Mouse (Mus musculus): ENCODE measurements around the gene Per3. TPM values are rescaled to one million over a fixed set of nuclear protein-coding genes. Genes with fewer than 3 reads are reported as not detected.

The Per3 gene
- polyA plus RNA-seq, 1 experiment from 2014 or later, result 4.1 TPM

GRCm38 (mm10) chr4:151070962-151071361, 26.5 kb upstream of the Per3 start:
- no peak overlapping the region for H3K27ac ChIP-seq (ENCODE audit: low read length)
- H3K4me1 ChIP-seq (replicated peaks; ENCODE audit: control insufficient read depth, insufficient read depth, low read length), result no peaks in the 10 kb centered on the region
- H3K9ac ChIP-seq (replicated peaks; ENCODE audit: low read depth, low read length), result no peak overlapping the region
- H3K4me2 ChIP-seq (ENCODE audit: low read length), result no peak overlapping the region
- no peak for ATAC-seq
- H3K4me3 ChIP-seq (replicated peaks; ENCODE audit: low read length), result no peak overlapping the region
- 90% methylated on average over 7 of the region's 7 CpGs for whole genome bisulfite sequencing
- peaks cover 43% of the 10 kb centered on the region for H3K36me3 ChIP-seq (ENCODE audit: control insufficient read depth, insufficient read depth)
- H3K9me3 ChIP-seq (ENCODE audit: control insufficient read depth, low read length), result no peaks in the 10 kb centered on the region
- H3K27me3 ChIP-seq (replicated peaks; ENCODE audit: control insufficient read depth, insufficient read depth, low read length), result no peaks in the 10 kb centered on the region

GRCm38 (mm10) chr4:151068751-151069150, 24.3 kb upstream of the Per3 start:
- peaks cover 36% of the 10 kb centered on the region for H3K36me3 ChIP-seq (ENCODE audit: control insufficient read depth, insufficient read depth)
- no peak for ATAC-seq

GRCm38 (mm10) chr4:151059566-151059965, 15.1 kb upstream of the Per3 start:
- H3K4me2 ChIP-seq (ENCODE audit: low read length), result no peak overlapping the region
- peaks cover 18% of the 10 kb centered on the region for H3K4me1 ChIP-seq (replicated peaks; ENCODE audit: control insufficient read depth, insufficient read depth, low read length)
- ATAC-seq, result no peak
- H3K9me3 ChIP-seq (ENCODE audit: control insufficient read depth, low read length), result no peaks in the 10 kb centered on the region
- no peak overlapping the region for H3K9ac ChIP-seq (replicated peaks; ENCODE audit: low read depth, low read length)
- no peak overlapping the region for H3K27ac ChIP-seq (ENCODE audit: low read length)
- H3K27me3 ChIP-seq (replicated peaks; ENCODE audit: control insufficient read depth, insufficient read depth, low read length), result no peaks in the 10 kb centered on the region
- H3K36me3 ChIP-seq (ENCODE audit: control insufficient read depth, insufficient read depth), result peaks cover 16% of the 10 kb centered on the region
- H3K4me3 ChIP-seq (replicated peaks; ENCODE audit: low read length), result no peak overlapping the region
- 89% methylated on average over 4 of the region's 4 CpGs for WGBS

More at GRCm38 (mm10) chr4:151068751-151069150, 24.3 kb upstream of the Per3 start:
- H3K4me1 ChIP-seq (replicated peaks; ENCODE audit: control insufficient read depth, insufficient read depth, low read length), result no peaks in the 10 kb centered on the region
- no peak overlapping the region for H3K4me3 ChIP-seq (replicated peaks; ENCODE audit: low read length)
- no peak overlapping the region for H3K9ac ChIP-seq (replicated peaks; ENCODE audit: low read depth, low read length)
- H3K27ac ChIP-seq (ENCODE audit: low read length), result no peak overlapping the region
- 65% methylated on average over 4 of the region's 4 CpGs for WGBS
- H3K9me3 ChIP-seq (ENCODE audit: control insufficient read depth, low read length), result no peaks in the 10 kb centered on the region
- H3K27me3 ChIP-seq (replicated peaks; ENCODE audit: control insufficient read depth, insufficient read depth, low read length), result no peaks in the 10 kb centered on the region
- H3K4me2 ChIP-seq (ENCODE audit: low read length), result no peak overlapping the region

GRCm38 (mm10) chr4:151058634-151059033, 14.2 kb upstream of the Per3 start:
- 85% methylated on average over 4 of the region's 4 CpGs for WGBS
- peaks cover 16% of the 10 kb centered on the region for H3K36me3 ChIP-seq (ENCODE audit: control insufficient read depth, insufficient read depth)
- H3K4me2 ChIP-seq (ENCODE audit: low read length), result peak overlapping the region; percentile 57
- ATAC-seq, result no peak
- H3K9me3 ChIP-seq (ENCODE audit: control insufficient read depth, low read length), result no peaks in the 10 kb centered on the region
- H3K4me1 ChIP-seq (replicated peaks; ENCODE audit: control insufficient read depth, insufficient read depth, low read length), result peaks cover 18% of the 10 kb centered on the region
- no peaks in the 10 kb centered on the region for H3K27me3 ChIP-seq (replicated peaks; ENCODE audit: control insufficient read depth, insufficient read depth, low read length)
- peak overlapping the region; percentile 77 for H3K27ac ChIP-seq (ENCODE audit: low read length)
- no peak overlapping the region for H3K4me3 ChIP-seq (replicated peaks; ENCODE audit: low read length)
- H3K9ac ChIP-seq (replicated peaks; ENCODE audit: low read depth, low read length), result no peak overlapping the region

- Histone ChIP-seq H3K27me3 (replicated peaks; ENCODE audit: control insufficient read depth, insufficient read depth, low read length) (no peaks in the 10 kb centered on the region), H3K27ac (ENCODE audit: low read length) (peak within 1 kb of the TSS; percentile 82), H3K9me3 (ENCODE audit: control insufficient read depth, low read length) (no peaks in the 10 kb centered on the region), H3K4me1 (replicated peaks; ENCODE audit: control insufficient read depth, insufficient read depth, low read length) (peaks cover 18% of the 10 kb centered on the region), H3K4me2 (ENCODE audit: low read length) (peak within 1 kb of the TSS; percentile 81), H3K4me3 (replicated peaks; ENCODE audit: low read length) (peak within 1 kb of the TSS; percentile 77), H3K9ac (replicated peaks; ENCODE audit: low read depth, low read length) (peak within 1 kb of the TSS; percentile 91), H3K36me3 (ENCODE audit: control insufficient read depth, insufficient read depth) (peaks cover 13% of the 10 kb centered on the region)
- ATAC-seq, result peak; percentile 99
- under 1% methylated on average over 106 of the region's 114 CpGs for WGBS
Measured at GRCm38 (mm10) chr4:151057347-151058321, 13.2 kb upstream of the Per3 start, which contains the start of gene Vamp3. Gene Vamp3, minus strand, starts transcription at chr4:151057963.

- Histone ChIP-seq H3K27me3 (replicated peaks; ENCODE audit: control insufficient read depth, insufficient read depth, low read length) (no peaks in the 10 kb centered on the region), H3K4me1 (replicated peaks; ENCODE audit: control insufficient read depth, insufficient read depth, low read length) (peaks cover 4% of the 10 kb centered on the region), H3K4me3 (replicated peaks; ENCODE audit: low read length) (no peak overlapping the region), H3K27ac (ENCODE audit: low read length) (no peak overlapping the region), H3K36me3 (ENCODE audit: control insufficient read depth, insufficient read depth) (peaks cover 24% of the 10 kb centered on the region), H3K9ac (replicated peaks; ENCODE audit: low read depth, low read length) (no peak overlapping the region), H3K9me3 (ENCODE audit: control insufficient read depth, low read length) (no peaks in the 10 kb centered on the region), H3K4me2 (ENCODE audit: low read length) (no peak overlapping the region)
- ATAC-seq, result no peak
- 100% methylated on average over 1 of the region's 1 CpGs for WGBS
Measured at GRCm38 (mm10) chr4:151051162-151051561, 6.7 kb upstream of the Per3 start.

- Histone ChIP-seq H3K4me1 (replicated peaks; ENCODE audit: control insufficient read depth, insufficient read depth, low read length) (peaks cover 12% of the 10 kb centered on the region), H3K4me2 (ENCODE audit: low read length) (no peak overlapping the region), H3K27ac (ENCODE audit: low read length) (no peak overlapping the region), H3K27me3 (replicated peaks; ENCODE audit: control insufficient read depth, insufficient read depth, low read length) (peaks cover 7% of the 10 kb centered on the region), H3K36me3 (ENCODE audit: control insufficient read depth, insufficient read depth) (peaks cover 21% of the 10 kb centered on the region), H3K9me3 (ENCODE audit: control insufficient read depth, low read length) (no peaks in the 10 kb centered on the region), H3K4me3 (replicated peaks; ENCODE audit: low read length) (no peak overlapping the region), H3K9ac (replicated peaks; ENCODE audit: low read depth, low read length) (no peak overlapping the region)
- no peak for ATAC-seq
- 78% methylated on average over 3 of the region's 3 CpGs for WGBS
Measured at GRCm38 (mm10) chr4:151046524-151046923, 2.1 kb upstream of the Per3 start.

GRCm38 (mm10) chr4:151044944-151045570, 592 bp upstream of the Per3 start:
- 5% methylated on average over 21 of the region's 21 CpGs for WGBS
- Histone ChIP-seq H3K4me3 (replicated peaks; ENCODE audit: low read length) (peak overlapping the region; percentile 69), H3K27ac (ENCODE audit: low read length) (no peak overlapping the region), H3K36me3 (ENCODE audit: control insufficient read depth, insufficient read depth) (peaks cover 14% of the 10 kb centered on the region), H3K9ac (replicated peaks; ENCODE audit: low read depth, low read length) (peak overlapping the region; percentile 36; the same call in 1 of the 2 replicates), H3K27me3 (replicated peaks; ENCODE audit: control insufficient read depth, insufficient read depth, low read length) (peaks cover 7% of the 10 kb centered on the region), H3K9me3 (ENCODE audit: control insufficient read depth, low read length) (no peaks in the 10 kb centered on the region), H3K4me1 (replicated peaks; ENCODE audit: control insufficient read depth, insufficient read depth, low read length) (peaks cover 12% of the 10 kb centered on the region), H3K4me2 (ENCODE audit: low read length) (peak overlapping the region; percentile 98)
- ATAC-seq, result peak; percentile 88; the same call in 1 of the 2 replicates

GRCm38 (mm10) chr4:151043281-151043680, 1.2 kb downstream of the Per3 start:
- Histone ChIP-seq H3K27ac (ENCODE audit: low read length) (no peak overlapping the region), H3K9ac (replicated peaks; ENCODE audit: low read depth, low read length) (no peak overlapping the region), H3K27me3 (replicated peaks; ENCODE audit: control insufficient read depth, insufficient read depth, low read length) (peaks cover 7% of the 10 kb centered on the region), H3K36me3 (ENCODE audit: control insufficient read depth, insufficient read depth) (peaks cover 4% of the 10 kb centered on the region), H3K4me2 (ENCODE audit: low read length) (peak overlapping the region; percentile 98), H3K9me3 (ENCODE audit: control insufficient read depth, low read length) (no peaks in the 10 kb centered on the region), H3K4me1 (replicated peaks; ENCODE audit: control insufficient read depth, insufficient read depth, low read length) (peaks cover 12% of the 10 kb centered on the region), H3K4me3 (replicated peaks; ENCODE audit: low read length) (no peak overlapping the region)
- WGBS, result 35% methylated on average over 5 of the region's 5 CpGs
- no peak for ATAC-seq
